Mouse (Mus musculus) liver, postnatal 0 days (tissue): Measurements from ENCODE around the gene Luc7l.

Experiments used
- CTCF ChIP-seq: sonication (generic); IDR thresholded peaks from 2 replicates; pipeline ENCODE4 v1.5.1; 2016; ENCODE audit warnings: antibody characterized with exemption, low read depth
- EP300 ChIP-seq: IDR thresholded peaks from 2 replicates; pipeline ENCODE4 v1.6.1; 2016; ENCODE audit warnings: antibody characterized with exemption, low read depth, mild to moderate bottlenecking

- TF ChIP-seq CTCF = no peak
- TF ChIP-seq EP300 = no peak
Measured at GRCm38 (mm10) chr17:26225150-26225549, 27.5 kb upstream of the Luc7l start.
